Mouse (Mus musculus): ENCODE measurements around the gene Xrcc6.
"Not testable (repeated sequence)": the region's sequence is repeated elsewhere in the genome, so short reads cannot be mapped to it uniquely, and the experiment has no call there.

Xrcc6 gene

GRCm38 (mm10) chr15:81966062-81966829 is 21.4 kb upstream of the Xrcc6 start:
- no peak for DNase-seq (ENCODE audit: low spot score)

GRCm38 (mm10) chr15:81967821-81968220 is 19.8 kb upstream of the Xrcc6 start:
- no peak for DNase-seq (ENCODE audit: low spot score)

- no peak for DNase-seq (ENCODE audit: low spot score)
These were observed 19.2 kb upstream of the Xrcc6 start for GRCm38 (mm10) chr15:81968447-81968846.

GRCm38 (mm10) chr15:81969173-81969572 is 18.5 kb upstream of the Xrcc6 start:
- DNase-seq (ENCODE audit: low spot score) = no peak

GRCm38 (mm10) chr15:81969635-81970034 is 18.0 kb upstream of the Xrcc6 start:
- not testable (repeated sequence) for DNase-seq (ENCODE audit: low spot score)

GRCm38 (mm10) chr15:81970498-81970897 is 17.1 kb upstream of the Xrcc6 start:
- DNase-seq (ENCODE audit: low spot score) = not testable (repeated sequence)

- not testable (repeated sequence) for DNase-seq (ENCODE audit: low spot score)
These were observed 12.5 kb upstream of the Xrcc6 start for GRCm38 (mm10) chr15:81975156-81975555.

- no peak for DNase-seq (ENCODE audit: low spot score)
These were observed 7.3 kb upstream of the Xrcc6 start, which contains the start of gene 1700029P11Rik for GRCm38 (mm10) chr15:81980321-81980720. TSS of gene 1700029P11Rik (plus strand) at chr15:81980540.

- DNase-seq (ENCODE audit: low spot score) = no peak
These were observed 5.5 kb upstream of the Xrcc6 start for GRCm38 (mm10) chr15:81982173-81982572.

- DNase-seq (ENCODE audit: low spot score) = no peak
These were observed 2.1 kb upstream of the Xrcc6 start for GRCm38 (mm10) chr15:81985267-81986161.

GRCm38 (mm10) chr15:81989371-81990062 is 1.9 kb downstream of the Xrcc6 start:
- DNase-seq (ENCODE audit: low spot score) = peak; percentile 76

GRCm38 (mm10) chr15:81990549-81990948 is 2.9 kb downstream of the Xrcc6 start:
- DNase-seq (ENCODE audit: low spot score) = no peak

- DNase-seq (ENCODE audit: low spot score) = no peak
These were observed 6.4 kb downstream of the Xrcc6 start for GRCm38 (mm10) chr15:81993992-81994391.

- no peak for DNase-seq (ENCODE audit: low spot score)
These were observed 16.6 kb downstream of the Xrcc6 start for GRCm38 (mm10) chr15:82004257-82004656.

GRCm38 (mm10) chr15:82011947-82012346 is 24.3 kb downstream of the Xrcc6 start:
- no peak for DNase-seq (ENCODE audit: low spot score)

- no peak for DNase-seq (ENCODE audit: low spot score)
These were observed 27.2 kb downstream of the Xrcc6 start for GRCm38 (mm10) chr15:82014745-82015391.

- DNase-seq (ENCODE audit: low spot score) = no peak
These were observed 27.9 kb downstream of the Xrcc6 start for GRCm38 (mm10) chr15:82015392-82016100.

- peak; percentile 97 for DNase-seq (ENCODE audit: low spot score)
These were observed 28.6 kb downstream of the Xrcc6 start for GRCm38 (mm10) chr15:82016101-82016808.

- DNase-seq (ENCODE audit: low spot score) = no peak
These were observed 29.2 kb downstream of the Xrcc6 start for GRCm38 (mm10) chr15:82016830-82017229.

GRCm38 (mm10) chr15:82017461-82017860 is 29.8 kb downstream of the Xrcc6 start:
- DNase-seq (ENCODE audit: low spot score) = no peak
